Mouse (Mus musculus): ENCODE measurements around the gene Parl.

Gene Parl

DNA sequence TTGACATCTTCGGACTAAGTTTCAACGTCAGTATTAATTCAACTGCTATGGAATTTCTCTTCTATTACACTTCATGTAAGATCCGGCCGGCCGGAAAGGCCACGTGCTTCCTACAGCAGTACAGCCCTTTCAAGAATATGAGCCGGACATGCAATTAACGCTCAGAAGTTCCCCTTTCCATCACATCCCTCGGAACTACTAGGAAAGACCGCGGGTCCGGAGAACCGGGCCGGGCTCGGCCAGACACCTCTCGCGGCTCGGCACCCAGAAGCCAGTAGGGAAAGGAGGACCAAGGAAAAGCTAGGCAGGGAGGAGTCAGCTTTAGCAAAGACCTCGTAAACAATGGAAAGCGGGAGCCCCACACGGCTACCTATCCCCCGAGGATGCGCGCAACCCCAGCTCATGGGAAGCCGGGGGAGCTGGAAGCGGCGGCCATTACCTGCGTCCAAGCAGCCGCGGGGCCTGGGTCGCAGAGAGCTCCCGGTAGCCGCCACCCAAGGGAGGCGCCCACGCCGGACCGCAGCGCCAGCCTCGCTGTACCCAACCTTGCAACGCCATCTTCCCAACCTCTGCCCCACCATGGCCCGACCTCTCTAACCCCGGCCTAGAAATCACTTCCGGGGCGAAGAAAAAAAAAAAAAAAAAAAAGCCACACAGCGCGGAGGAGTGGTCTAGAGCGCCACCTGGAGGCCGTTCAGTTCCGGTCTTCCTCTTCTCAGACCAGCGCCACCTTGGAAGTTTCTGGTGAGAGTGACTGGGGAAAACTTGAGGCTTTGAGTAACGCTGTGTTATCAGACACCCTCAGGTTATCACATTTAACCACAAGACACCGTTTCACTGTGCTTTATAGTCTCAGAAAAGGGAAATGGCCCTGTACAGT is at the start of gene Parl:
Gene Parl, minus strand, starts transcription at position 618 of the 880 bp plus-strand sequence.
- DNase-seq: peak; percentile 85

DNA sequence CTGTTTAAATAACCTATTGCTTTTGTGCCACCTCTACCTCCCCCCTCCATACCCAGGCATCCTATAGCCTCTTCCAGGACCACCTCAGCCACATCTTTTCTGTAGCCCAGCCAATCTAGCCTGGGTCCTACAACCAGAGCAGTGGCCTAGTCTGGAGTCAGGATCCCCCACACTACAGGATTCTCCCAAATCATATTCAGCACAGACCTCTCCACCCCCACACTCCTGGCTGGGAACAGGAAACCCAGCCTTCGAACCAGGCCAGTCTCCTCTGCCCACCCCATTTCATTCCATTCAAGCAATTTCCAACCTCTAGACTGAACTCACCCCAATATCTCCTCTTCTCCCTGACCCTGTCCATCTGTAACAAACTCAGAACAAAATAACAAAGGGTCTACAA is 43.3 kb upstream of the Parl start:
- DNase-seq: no peak

DNA sequence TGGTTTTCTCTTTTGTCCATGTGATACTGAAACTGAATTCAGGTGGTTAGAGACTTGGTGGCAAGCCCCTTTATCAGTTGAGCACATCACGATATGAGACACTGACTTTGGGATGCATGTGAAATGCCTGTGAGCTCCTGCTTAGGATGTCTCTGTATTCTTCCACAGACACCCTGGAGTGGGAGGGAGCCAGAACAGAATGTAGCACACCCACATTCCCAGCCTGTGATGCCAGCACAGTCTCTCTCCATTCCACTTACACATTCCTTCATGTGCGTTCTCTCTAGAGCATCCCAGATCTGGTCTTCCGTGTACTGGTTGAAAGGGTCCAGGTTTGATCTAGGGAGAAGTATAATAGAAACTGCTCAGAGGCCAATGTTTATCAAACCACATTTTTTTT is 36.4 kb upstream of the Parl start:
- no peak for DNase-seq

DNA sequence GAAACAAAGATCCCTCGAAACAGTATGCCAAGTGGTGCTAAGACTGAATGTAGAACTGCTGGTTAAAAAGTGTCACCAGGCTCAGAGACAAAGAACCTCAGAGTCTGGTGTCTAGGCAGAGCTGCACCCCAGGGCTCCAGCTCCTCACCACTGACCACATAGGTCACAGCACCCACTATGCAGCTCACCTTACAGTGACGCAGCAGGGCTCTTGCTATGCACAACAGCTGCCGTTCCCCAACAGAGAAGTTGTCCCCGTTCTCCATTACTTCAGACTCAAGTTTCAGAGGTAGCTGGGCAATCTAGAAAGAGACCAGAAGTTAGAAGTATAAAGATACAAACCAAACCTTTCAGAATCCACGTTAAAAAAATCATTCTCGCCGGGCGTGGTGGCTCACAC is 32.7 kb upstream of the Parl start:
- DNase-seq: no peak

DNA sequence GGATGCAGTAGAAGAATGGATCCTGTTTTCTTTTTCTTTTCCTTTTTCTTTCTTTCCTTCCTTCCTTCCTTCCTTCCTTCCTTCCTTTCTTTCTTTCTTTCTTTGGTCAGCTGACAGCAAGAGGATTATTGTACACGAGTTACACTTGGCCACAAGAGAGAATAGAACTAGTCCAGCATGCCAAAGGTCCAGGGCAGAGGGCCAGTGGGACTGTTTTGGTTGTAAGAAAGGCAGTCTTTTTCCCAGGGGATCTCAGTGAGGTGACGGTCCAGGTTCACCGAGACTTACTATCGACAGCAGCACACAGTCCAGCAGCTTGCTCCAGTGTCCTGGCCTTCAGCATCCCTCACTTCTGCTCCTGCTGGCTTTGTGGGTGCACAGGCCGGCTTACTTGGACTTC is 26.1 kb upstream of the Parl start:
- no peak for DNase-seq

DNA sequence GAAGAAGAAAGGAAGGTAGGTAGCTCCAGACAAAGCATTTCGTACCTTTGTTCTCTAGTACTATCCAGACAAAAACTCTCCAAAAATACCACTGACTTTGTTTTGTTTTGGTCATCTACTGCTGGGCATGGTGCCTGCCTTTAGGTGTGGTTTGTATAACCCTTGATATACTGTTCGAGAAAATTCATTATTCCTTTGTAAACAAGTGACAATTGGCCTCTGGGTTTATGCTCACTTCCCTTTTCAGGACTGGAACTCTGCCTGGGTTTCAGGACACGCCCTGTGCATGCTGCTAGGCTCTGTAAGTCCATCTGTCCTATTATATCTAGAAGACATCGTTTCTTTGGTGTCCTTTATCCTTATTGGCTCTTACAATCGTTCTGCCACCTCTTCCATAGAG is 23.1 kb upstream of the Parl start, which contains the start of gene Cyp2ab1:
Gene Cyp2ab1, minus strand, starts transcription at position 119 of the 400 bp plus-strand sequence.
- no peak for DNase-seq

DNA sequence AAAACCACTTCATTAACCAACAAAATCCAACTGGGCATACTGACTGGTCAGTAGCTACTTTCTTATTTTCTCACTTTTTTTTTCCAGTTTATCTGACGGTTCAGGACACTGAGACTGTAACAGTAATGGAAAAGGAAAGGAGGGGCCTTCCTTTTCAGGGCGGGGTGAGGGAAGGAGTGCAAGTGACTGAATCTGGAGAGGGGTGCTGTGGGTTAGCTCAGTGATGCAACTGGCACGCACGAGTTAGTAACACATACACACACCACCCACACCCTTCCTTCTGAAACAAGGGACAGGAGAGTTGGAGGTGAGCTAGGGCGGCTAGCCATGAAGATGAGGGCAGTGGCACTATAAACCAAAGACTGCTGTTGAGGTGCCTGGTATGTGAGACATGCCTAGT is 21.7 kb upstream of the Parl start:
- DNase-seq: no peak

DNA sequence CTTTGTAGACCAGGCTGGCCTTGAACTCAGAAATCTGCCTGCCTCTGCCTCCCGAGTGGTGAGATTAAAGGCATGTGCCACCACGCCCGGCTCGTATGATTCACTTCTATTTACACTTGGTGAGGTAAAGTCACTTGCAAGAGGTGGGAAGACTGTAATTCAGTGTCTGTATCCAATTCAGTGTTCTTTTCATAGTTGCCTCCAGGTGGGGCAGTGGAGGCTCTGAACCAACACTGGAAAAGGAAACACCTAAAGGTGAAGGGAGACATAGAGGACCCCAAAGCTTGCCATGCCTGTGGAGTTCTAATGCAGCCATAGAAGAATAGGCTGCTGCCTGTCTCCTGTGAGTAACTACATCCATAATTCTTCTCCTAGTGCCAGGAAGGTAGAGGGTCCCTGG is 20.1 kb upstream of the Parl start:
- no peak for DNase-seq

DNA sequence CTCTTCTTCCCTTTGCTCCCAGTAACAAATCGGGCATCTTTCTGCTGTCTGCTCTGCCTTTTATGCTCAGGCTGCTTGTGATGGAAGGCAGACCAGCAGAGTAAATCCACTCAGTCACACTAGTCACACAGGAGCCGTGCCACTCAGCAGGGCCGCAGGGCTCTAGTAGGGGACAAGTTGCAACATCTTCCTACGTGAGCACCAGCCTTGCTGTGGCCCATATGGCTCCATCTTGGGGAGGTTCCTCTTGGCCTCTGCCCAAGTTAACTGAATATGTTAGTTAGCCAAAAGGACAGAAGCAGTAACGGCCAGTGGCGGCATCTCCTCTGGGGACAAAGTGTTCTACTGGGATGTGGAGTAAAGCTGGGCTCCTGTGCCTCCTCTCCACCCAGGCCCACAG is 14.6 kb upstream of the Parl start:
- no peak for DNase-seq

DNA sequence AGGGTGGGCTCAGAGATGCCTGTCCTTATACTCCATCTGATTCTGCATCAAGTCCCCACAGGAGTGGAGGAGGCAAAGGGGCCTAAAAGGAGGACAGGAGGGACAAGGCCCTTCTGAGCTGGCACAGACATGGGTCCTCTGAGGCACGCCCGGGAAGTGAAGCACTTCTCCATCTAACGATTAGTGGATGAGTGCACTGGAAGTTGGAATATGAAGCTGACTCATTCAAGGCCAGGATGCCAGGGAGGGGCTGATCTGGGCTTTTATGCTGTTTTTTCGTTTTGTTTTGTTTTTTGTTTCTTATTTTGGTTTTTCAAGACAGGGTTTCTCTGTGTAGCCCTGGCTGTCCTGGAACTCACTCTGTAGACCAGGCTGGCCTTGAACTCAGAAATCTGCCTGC is 13.1 kb upstream of the Parl start:
- DNase-seq: no peak

DNA sequence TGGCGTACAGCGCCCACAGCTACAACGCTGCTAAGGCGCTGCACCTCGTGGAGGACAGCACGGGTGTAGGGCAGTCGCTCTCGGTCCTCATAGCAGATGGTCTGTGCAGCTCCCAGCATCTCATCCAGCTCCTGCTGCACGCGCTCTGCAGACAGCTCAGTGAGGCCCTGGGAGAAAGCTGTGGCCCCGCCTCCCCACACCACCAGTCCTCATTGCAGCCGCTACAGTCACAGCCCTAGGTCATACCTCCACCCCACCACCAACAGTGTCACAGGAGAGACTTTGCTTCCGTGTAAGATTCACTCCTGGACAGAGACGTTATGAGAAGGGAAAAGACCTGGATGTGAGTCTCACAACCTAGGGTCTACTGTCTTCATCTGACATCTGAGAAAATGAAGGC is 10.1 kb upstream of the Parl start:
- DNase-seq: no peak

DNA sequence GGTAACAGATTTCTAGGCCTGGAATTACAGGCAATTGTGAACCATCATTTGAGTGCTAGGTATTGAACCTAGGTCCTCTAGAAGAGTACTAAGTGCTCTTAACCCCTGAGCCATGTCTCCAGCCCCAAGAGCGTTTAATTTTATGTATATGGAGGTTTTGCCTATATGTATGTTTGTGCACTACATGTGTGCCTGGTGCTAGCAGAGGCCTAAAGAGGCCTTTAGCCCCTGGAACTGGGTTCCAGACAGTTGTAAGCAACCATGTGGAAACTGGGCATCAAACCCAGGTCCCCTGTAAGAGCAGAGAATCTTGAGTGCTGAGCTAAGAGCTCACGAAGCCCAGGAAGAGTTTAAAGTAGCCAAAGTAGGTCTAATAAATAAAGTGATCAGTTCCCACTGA is 2.1 kb downstream of the Parl start:
- no peak for DNase-seq

DNA sequence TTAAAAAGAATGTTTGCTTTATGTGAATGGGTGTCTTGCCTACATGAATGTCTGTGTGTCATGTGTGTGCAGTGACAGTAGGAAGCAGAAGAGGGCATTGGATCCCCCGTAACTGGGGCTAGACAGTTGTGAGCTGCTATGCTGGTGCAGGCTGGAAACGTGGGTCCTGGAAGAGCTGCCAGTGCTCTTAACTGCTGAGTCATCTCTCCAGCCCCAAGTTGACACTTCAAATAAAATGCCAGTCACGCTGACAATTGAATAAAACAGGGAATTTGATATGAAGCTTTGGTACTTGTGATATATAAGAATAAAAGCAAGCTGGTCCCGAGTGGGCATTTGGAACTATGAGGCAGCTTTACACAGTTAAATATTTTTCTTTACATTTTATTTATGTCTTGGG is 21.9 kb downstream of the Parl start:
- no peak for DNase-seq

DNA sequence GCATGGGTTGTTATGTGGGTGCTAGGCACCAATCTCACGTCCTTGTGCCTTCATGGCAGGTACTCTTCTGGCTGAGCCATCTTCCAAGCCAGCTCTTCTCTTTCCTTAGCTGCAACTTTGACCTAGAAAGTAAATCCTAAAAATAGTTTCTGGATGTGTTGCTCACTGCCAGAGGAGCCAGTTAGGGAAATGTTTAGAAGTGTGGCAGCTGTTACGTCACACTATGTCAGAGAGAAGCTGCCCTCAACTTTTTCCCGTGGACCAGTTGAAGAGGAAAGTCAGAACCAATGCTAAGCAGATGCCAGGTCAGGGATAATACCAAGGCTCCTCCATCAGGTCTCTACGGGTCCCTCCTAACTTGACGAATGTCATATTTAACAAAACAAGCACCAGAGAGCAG is 22.8 kb downstream of the Parl start:
- no peak for DNase-seq

DNA sequence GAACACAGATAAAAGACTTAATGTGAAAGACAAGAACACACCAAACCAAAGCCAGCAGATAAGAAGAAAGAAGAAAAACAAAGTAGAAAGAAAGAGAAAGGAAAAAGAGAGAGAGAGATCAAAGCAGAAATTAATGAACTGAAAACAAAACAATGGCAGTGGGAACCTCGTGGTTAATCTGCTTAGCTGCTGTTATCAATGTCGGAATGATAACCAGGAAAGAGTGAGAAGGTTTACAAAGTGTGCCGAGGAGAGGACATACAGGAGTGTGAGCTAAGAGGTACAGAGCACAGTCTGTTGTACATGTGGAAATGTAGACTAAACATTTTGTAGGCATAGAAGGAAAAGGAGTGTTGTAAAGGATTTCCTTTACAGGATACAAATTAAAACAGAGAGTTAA is 29.2 kb downstream of the Parl start:
- no peak for DNase-seq

DNA sequence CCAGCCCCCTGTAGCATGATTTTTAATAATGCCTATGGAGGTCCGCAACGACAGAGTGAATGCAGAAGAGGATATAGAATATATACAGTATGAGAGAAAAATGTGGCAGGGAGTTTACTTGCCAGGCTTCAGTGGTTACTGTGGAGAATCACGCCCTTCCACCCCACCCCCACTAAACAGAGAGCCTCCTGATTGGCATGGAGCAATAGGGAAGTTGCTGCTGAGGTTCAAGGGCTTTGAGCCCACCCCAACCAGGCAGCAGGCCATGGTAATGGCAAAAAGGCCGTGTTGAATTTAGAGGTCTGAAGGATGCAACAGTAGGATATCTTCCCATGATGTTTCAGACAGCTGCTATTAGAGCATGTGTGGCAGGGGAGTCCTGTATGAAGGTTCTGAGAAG is 30.8 kb downstream of the Parl start:
- no peak for DNase-seq

DNA sequence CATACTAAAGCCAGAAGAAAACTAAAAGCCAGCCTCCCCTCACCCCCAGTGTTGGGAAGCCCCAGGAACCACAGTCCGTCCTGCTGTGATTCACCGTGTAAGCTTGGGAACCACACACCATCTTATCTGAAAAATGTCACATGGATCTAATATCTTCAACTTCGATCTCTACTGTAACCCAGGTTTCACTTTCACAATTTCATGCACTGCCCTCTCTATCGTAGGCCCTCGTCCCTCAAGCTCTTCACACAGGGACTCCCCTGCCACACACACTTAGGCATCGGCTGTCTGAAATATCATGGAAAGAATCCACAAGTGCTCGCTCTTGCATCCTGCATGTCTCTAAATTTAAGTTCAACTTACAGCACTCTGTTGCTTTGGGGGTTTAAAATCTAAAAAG is 37.1 kb downstream of the Parl start:
- DNase-seq: no peak

DNA sequence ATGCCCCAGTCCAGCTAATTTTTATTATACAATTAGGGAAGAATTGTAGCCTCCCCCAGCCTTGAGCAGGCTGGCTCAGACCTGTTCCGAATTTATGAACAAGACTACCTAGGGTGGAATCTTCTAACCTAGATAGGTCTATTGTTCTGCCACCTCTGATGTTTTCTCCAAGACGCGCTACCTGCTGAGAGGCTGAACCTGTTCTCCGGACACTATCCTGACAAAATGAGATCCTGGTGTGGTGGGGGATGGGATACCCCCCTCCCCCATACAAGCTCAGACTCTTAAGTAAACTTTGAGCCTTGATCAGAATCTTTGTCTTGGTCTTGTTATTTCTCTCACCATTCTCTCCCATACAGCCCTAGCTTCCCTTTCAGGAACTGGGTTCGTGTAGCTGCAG is 44.3 kb downstream of the Parl start:
- DNase-seq: no peak

DNA sequence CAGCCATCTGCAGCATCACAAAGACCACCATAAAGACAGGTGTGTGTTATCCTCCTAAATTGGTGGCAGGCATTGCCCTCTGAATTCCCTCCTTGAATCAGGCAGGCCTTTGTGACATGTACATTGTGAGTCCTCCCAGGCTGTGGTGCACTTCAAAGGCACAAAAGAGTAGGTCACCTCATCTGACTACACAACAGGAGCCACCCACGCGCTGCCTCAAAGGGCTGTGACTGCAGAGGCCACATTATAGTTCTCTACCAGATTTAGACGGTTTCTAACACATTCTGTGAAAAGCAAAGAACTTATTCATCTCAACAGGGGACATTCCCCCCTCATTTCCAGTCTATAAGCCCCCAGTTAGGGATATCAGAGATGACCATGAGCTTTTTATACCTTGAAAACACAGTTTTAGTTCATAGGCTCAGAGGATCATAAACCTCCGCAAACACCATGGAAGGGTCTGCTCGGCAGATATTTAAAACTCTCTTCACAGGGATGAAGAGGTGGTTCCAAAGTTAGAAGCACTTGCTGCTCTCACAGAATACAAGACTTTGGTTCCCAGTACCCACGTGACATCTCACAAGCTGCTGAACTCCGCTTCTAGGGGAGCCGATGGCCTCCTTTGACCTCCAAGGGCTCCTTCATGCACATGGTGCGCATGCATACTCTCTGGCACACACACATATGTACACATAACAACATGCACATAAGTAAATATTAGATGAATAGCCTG is 53.6 kb downstream of the Parl start:
- DNase-seq: no peak

DNA sequence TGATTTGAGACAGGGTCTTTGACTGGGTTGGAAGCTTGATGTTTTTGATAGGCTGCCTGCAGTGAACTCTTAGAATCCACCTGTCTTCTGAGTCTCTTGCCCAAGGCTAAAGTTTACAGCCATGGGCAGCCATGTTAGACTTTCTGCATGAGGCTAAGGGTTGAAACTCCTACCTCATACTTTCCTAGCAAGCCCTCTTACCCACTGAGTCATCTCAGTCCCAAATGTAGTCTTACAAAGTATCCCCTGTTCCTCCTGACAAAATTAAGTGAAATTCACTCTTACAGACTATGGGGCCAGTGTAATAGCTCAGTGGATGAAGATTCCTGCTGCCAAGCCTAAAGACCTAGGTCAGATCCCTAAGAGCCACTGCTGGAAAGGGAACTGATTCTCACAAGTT is 55.1 kb downstream of the Parl start:
- no peak for DNase-seq

DNA sequence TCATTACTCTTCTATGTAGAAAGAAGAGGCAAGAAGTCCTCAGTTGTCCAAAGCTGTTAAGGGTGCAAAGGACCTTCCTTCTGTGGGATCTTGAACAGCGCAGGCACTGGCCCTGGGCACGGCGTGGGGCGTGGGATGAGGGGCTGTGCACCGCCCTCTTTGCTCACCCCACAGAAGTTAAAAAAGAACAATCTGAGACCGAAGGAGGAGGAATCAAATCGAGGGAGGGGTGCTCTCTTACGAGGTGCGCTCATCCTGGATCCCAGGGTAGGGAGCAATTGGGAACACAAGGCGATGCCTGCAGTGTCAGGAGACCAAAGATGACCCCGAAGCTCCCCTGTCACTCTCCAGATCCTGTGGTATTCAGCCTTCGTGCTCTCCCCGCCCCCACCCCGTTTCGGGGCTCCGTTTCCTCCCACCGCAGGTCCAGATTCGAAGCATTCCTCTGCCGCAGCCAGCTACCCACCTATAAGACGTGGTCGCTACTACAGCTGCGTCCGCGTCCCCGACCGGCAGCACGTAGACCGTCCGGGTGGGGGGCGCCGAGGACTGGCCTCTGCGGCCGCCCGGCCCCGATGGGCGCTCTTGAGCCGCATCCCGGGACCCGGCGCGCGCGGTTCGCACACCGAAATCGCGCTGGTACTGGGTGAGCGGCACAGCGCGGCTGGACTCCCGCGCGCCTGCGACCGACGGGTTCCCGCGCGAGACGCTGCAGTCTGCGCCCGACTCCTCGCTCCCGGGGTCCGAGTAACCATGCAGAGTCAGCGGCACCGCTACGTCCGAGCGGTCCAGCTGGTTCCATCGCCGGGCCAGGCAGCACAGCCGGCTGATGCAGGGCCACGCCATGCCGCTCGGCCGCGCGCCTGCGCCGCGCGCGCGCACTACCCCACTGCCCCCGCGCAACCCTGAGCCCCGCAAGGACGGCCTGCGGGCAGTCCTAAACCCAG is 61.4 kb downstream of the Parl start, which contains the start of gene Map6d1:
Gene Map6d1, minus strand, starts transcription at position 891 of the 947 bp plus-strand sequence.
- peak; percentile 75 to 79 for DNase-seq

DNA sequence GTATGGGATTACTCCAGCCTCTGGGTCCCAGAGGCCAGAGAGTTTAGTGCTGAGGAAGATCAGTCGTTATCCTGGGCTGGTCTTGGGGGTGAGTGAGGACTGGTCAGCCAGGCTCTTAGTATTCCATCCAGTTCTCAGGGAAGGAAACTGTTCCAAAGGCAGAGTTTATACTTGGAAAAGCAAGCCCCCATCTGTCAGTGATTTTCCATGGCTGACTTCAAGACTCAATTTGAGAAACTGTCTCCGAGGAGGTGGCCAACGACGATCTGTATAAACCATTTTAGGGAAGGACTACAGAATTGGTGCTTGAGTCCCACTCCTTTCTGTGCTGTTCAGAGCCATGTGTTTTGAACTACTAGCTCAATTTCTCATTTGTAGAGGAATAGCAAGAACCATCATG is 63.5 kb downstream of the Parl start:
- DNase-seq: no peak

DNA sequence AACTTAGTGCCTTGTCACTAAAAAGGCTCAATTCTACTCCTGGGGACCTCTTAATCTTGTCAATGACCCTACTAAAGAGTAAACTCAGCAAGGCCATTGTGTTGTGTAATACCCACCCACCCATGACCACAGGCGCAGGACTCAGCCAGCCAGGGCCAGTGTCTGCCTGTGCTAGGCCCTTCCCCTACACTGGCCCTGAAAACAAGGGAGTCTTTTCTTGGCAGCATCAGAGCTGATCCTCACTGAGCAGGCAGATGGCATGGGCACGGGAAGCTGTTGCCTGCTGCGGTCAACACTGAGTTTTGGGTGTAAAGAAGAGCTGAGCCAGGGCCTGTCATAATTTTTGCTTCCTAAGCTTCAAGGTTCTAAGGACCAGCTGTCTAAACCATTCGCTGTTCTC is 64.8 kb downstream of the Parl start:
- peak; percentile 39 to 45 for DNase-seq
